9 mouse cellular contexts compared by ENCODE assay signal in the genomic region with DNA sequence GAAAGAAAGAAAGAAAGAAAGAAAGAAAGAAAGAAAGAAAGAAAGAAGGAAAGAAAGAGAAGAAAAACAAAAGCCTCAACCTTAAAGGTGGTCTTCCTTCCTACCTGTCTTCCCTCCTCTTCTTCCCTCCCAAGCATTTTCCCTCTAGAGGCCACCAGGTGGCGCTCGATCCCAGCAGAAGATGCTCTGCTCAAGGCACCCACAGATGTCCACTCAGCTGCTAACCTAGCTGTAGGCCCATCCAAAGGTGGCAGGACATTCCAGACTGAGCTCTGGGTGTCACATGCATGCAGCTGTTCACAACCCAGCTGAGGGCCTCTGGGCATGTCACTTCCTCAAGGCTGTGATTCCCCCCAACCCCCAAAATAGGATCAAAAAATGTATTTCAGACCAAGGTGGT. TPM values are rescaled to one million over a fixed set of nuclear protein-coding genes. Genes with fewer than 3 reads are reported as not detected.
A peak's percentile ranks its signal among the peaks of the same experiment; 100 is the strongest.
DNase-seq lines count a peak whose midpoint lies in the region; ATAC-seq and TF ChIP-seq lines count a peak whose summit lies in the region.
"Had no signal": no experiment of that assay in that cellular context is flagged by ENCODE, and none has a peak within 500 bp of the region (broad histone marks: within the 10 kb centered on the region; RNA-seq: fewer than 3 reads in every experiment).

No protein-coding gene starts in this region.

- ATAC-seq in kidney, postnatal 0 days (replicated peaks; ENCODE audit: low FRiP score, low read depth) = peak; percentile 49; the same call in 1 of the 2 replicates
- ATAC-seq in liver, embryonic 11.5 days (replicated peaks; ENCODE audit: low FRiP score) = no peak
- ATAC-seq in neural tube, embryonic 14.5 days (ENCODE audit: low read depth) = peak; percentile 61; the same call in 1 of the 2 replicates

- H3K27ac ChIP-seq in kidney, postnatal 0 days = no peak overlapping the region
- H3K27ac ChIP-seq in liver, embryonic 11.5 days (ENCODE audit: low read depth, low read length) = no peak overlapping the region
- H3K27ac ChIP-seq in neural tube, embryonic 14.5 days (ENCODE audit: low read depth, low read length) = 0 out of 2 replicates have a peak overlapping the region, but pooled peaks have one; percentile 22
- H3K27ac ChIP-seq: embryonic facial prominence, embryonic 15.5 days had no signal

- no peaks in the 10 kb centered on the region for H3K36me3 ChIP-seq in kidney, postnatal 0 days (ENCODE audit: insufficient read depth, low read length)
- H3K36me3 ChIP-seq in liver, embryonic 11.5 days (ENCODE audit: control insufficient read depth, insufficient read depth, low read length) = no peaks in the 10 kb centered on the region
- H3K36me3 ChIP-seq in neural tube, embryonic 14.5 days (ENCODE audit: control insufficient read depth, insufficient read depth, low read length) = no peaks in the 10 kb centered on the region
- H3K36me3 ChIP-seq: embryonic facial prominence, embryonic 15.5 days had no signal

- H3K9me3 ChIP-seq in kidney, postnatal 0 days (replicated peaks; ENCODE audit: low read length) = no peaks in the 10 kb centered on the region
- no peaks in the 10 kb centered on the region for H3K9me3 ChIP-seq in liver, embryonic 11.5 days (ENCODE audit: control insufficient read depth, low read length)
- no peaks in the 10 kb centered on the region for H3K9me3 ChIP-seq in neural tube, embryonic 14.5 days (ENCODE audit: control insufficient read depth, low read length)
- H3K9me3 ChIP-seq: embryonic facial prominence, embryonic 15.5 days had no signal

- peak; percentile 14 for DNase-seq in 3134 (ENCODE audit: extremely low read depth, insufficient read length, low spot score)
- DNase-seq in adrenal gland, adult 18-20 months (ENCODE audit: low spot score in 2 of 2) = peak; percentile 54 to 62
- DNase-seq in embryo, embryonic 10 days (ENCODE audit: low spot score) = peak; percentile 81
- peak; percentile 30 for DNase-seq in gastrocnemius, postnatal 25 days
- peak; percentile 84 for DNase-seq in kidney, postnatal 0 days (ENCODE audit: low spot score)
- peak; percentile 39 for DNase-seq in liver, embryonic 11.5 days (ENCODE audit: low spot score)
- peak; percentile 39 for DNase-seq in thymus, postnatal 0 days (ENCODE audit: low spot score)

- no peaks in the 10 kb centered on the region for H3K27me3 ChIP-seq in kidney, postnatal 0 days (ENCODE audit: insufficient read depth, low read length)
- H3K27me3 ChIP-seq in liver, embryonic 11.5 days (replicated peaks; ENCODE audit: control insufficient read depth, insufficient read depth, low read length) = no peaks in the 10 kb centered on the region
- H3K27me3 ChIP-seq in neural tube, embryonic 14.5 days (ENCODE audit: control insufficient read depth, insufficient read depth, low read length) = no peaks in the 10 kb centered on the region
- H3K27me3 ChIP-seq: embryonic facial prominence, embryonic 15.5 days had no signal

- no peak overlapping the region for H3K4me3 ChIP-seq in kidney, postnatal 0 days (replicated peaks; ENCODE audit: low read depth, low read length)
- H3K4me3 ChIP-seq in liver, embryonic 11.5 days (ENCODE audit: low read depth, low read length) = no peak overlapping the region
- H3K4me3 ChIP-seq in neural tube, embryonic 14.5 days (ENCODE audit: low read depth, low read length) = no peak overlapping the region
- H3K4me3 ChIP-seq: embryonic facial prominence, embryonic 15.5 days had no signal

- H3K4me2 ChIP-seq in kidney, postnatal 0 days (ENCODE audit: low read length) = no peak overlapping the region
- no peak overlapping the region for H3K4me2 ChIP-seq in liver, embryonic 11.5 days
- H3K4me2 ChIP-seq in neural tube, embryonic 14.5 days (ENCODE audit: low read depth, low read length) = no peak overlapping the region
- H3K4me2 ChIP-seq: embryonic facial prominence, embryonic 15.5 days had no signal

- no peaks in the 10 kb centered on the region for H3K4me1 ChIP-seq in kidney, postnatal 0 days (replicated peaks; ENCODE audit: insufficient read depth, low read length)
- no peaks in the 10 kb centered on the region for H3K4me1 ChIP-seq in liver, embryonic 11.5 days (replicated peaks; ENCODE audit: control insufficient read depth, insufficient read depth, low read length)
- H3K4me1 ChIP-seq in neural tube, embryonic 14.5 days (ENCODE audit: control insufficient read depth, insufficient read depth, low read length) = no peaks in the 10 kb centered on the region
- H3K4me1 ChIP-seq: embryonic facial prominence, embryonic 15.5 days had no signal

- WGBS in kidney, postnatal 0 days = 0% methylated on average over 2 of the region's 2 CpGs
- 0% methylated on average over 2 of the region's 2 CpGs for WGBS in liver, embryonic 11.5 days
- WGBS in neural tube, embryonic 14.5 days = 0% methylated on average over 2 of the region's 2 CpGs

- H3K9ac ChIP-seq in kidney, postnatal 0 days (ENCODE audit: low read depth, low read length) = no peak overlapping the region
- H3K9ac ChIP-seq in liver, embryonic 11.5 days (ENCODE audit: low read depth, low read length) = no peak overlapping the region
- no peak overlapping the region for H3K9ac ChIP-seq in neural tube, embryonic 14.5 days (replicated peaks; ENCODE audit: low read depth, low read length)
- H3K9ac ChIP-seq: embryonic facial prominence, embryonic 15.5 days had no signal

- TF ChIP-seq CTCF in kidney, postnatal 0 days (IDR thresholded peaks at IDR 0.05; ENCODE audit: low read depth) = peak; percentile 91

RNA-seq across cellular contexts. Expression of gene 4933402J07Rik, which starts 30.6 kb away (rescaled TPM):
- total RNA-seq in adrenal gland, adult 18-20 months (2021) = not detected
- not detected for total RNA-seq in gastrocnemius, postnatal 25 days (2021)
- not detected in 2 replicates for polyA plus RNA-seq in kidney, postnatal 0 days (2015; fragmentation: Nextera tagmentation; extraction: Ambion mirVana)
- polyA plus RNA-seq in liver, embryonic 11.5 days (2014; fragmentation: Nextera tagmentation; extraction: Ambion mirVana) = not detected in 2 replicates
- polyA plus RNA-seq in neural tube, embryonic 14.5 days (2014; fragmentation: Nextera tagmentation; extraction: Ambion mirVana) = not detected in 2 replicates
- not detected in 2 replicates for polyA plus RNA-seq in thymus, postnatal 0 days (2015; fragmentation: Nextera tagmentation; extraction: Ambion mirVana)
- polyA plus RNA-seq: embryonic facial prominence, embryonic 15.5 days had no signal

Comparison
In these comparisons a context has a peak if more than half of its experiments do, and no peak if none do; other contexts are left out.
1. DNase-seq: peak in every context shown above with its lines; median percentile 84 in kidney, postnatal 0 days; 81 in embryo, embryonic 10 days; 58 in adrenal gland, adult 18-20 months; 39 in liver, embryonic 11.5 days; 39 in thymus, postnatal 0 days; 30 in gastrocnemius, postnatal 25 days; 14 in 3134.